Mouse (Mus musculus) hindbrain, embryonic 11.5 days (tissue): ENCODE data around the gene Ldb1. TPM values are rescaled to one million over a fixed set of nuclear protein-coding genes. Genes with fewer than 3 reads are reported as not detected.
A peak's percentile ranks its signal among the peaks of the same experiment; 100 is the strongest.

Source experiments
- ATAC-seq: fragments of 200-750 bp; cut with Nextera tagmentation; 2 replicates; pipeline ENCODE4 v1.8.0; 2017; ENCODE audit warnings: mild to moderate bottlenecking, moderate TSS enrichment, moderate library complexity; ENCODE audit not compliant: low FRiP score
- DNase-seq: peaks from one replicate; pipeline ENCODE4 v3.0.0-alpha.2; 2015; ENCODE audit warnings: low spot score
- H3K27ac ChIP-seq: fragments of 300-500 bp; sonication (generic); 2 replicates; pipeline ENCODE4 v1.5.1; 2014; ENCODE audit warnings: mild to moderate bottlenecking, low read depth, low read length
- H3K27me3 ChIP-seq: fragments of 300-500 bp; sonication (generic); 2 replicates; pipeline ENCODE4 v1.6.1; 2014; ENCODE audit warnings: mild to moderate bottlenecking, low read length, moderate library complexity, mixed read lengths; ENCODE audit not compliant: control insufficient read depth, insufficient read depth
- H3K36me3 ChIP-seq: fragments of 300-500 bp; sonication (generic); 2 replicates; pipeline ENCODE4 v1.6.1; 2014; ENCODE audit warnings: mild to moderate bottlenecking, low read length, moderate library complexity, mixed read lengths; ENCODE audit not compliant: control insufficient read depth, insufficient read depth
- H3K4me1 ChIP-seq: fragments of 300-500 bp; sonication (generic); replicated peaks from 2 replicates; pipeline ENCODE4 v1.6.1; 2014; ENCODE audit warnings: low read length, mixed read lengths; ENCODE audit not compliant: control insufficient read depth, insufficient read depth
- H3K4me2 ChIP-seq: fragments of 300-500 bp; sonication (generic); replicated peaks from 2 replicates; pipeline ENCODE4 v1.6.1; 2014; ENCODE audit warnings: mild to moderate bottlenecking, low read depth, low read length
- H3K4me3 ChIP-seq: fragments of 300-500 bp; sonication (generic); 2 replicates; pipeline ENCODE4 v1.5.1; 2014; ENCODE audit warnings: low read depth, low read length
- H3K9ac ChIP-seq: fragments of 300-500 bp; sonication (generic); 2 replicates; pipeline ENCODE4 v1.6.1; 2014; ENCODE audit warnings: low read depth, low read length
- H3K9me3 ChIP-seq: fragments of 300-500 bp; sonication (generic); 2 replicates; pipeline ENCODE4 v1.6.1; 2016; ENCODE audit warnings: low read length; ENCODE audit not compliant: control insufficient read depth
- WGBS: fragments of 180-500 bp; shearing (Covaris S2); extraction: QIAGEN DNeasy Blood & Tissue Kit; methylation state at CpG from one replicate; pipeline ENCODE4 v1.1.7; 2014; 5-methylcytosine and 5-hydroxymethylcytosine counted together
- polyA plus RNA-seq: library from polyadenylated mRNA; unstranded; fragments of >200 nt; fragmentation: Nextera tagmentation; extraction: Ambion mirVana; gene quantifications from 2 replicates; pipeline ENCODE4 v1.2.1, GENCODE M21; 2014

Ldb1 gene
- 87.9 and 95.8 TPM in 2 replicates for polyA plus RNA-seq

DNA sequence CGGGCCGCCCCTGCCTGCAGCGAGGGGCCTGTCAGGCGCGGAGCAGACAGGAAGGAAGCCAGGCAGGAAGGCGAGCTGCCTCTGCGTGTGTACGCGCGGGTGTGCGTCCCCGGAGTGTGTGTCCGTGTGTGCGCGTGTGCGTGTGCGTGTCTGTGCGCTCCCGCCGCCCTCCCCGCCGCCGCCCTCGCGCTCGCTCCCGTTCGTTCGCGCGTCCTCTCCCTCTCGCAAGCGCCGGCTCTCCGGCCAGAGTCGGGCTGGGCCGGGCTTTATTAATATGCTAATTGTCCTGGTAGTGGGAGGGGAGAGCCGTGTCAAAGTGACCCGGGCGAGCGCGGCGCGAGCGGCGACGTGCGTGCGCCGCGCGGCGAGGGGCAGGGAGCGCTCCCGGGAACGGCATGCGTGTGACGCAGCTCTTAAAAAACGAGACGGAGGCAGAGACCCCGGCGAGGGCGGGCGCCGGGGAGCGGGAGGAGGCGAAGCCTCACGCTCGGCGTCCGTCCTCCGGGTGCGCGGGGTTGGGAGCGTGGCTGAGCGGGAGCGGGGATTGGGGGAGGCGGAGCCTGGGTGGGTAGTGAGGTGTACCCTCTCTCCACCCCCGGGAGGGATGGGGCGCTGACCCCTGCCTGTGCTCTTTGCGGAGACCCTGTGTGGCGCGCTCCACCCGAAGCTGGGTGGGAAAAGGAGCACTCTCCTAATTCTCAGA lies at the start of gene Ldb1:
Gene Ldb1 (minus strand): TSS at position 222 of the 703 bp plus-strand sequence.
- H3K27ac ChIP-seq, result peak within 1 kb of the TSS; percentile 97
- peaks cover 32% of the 10 kb centered on the region for H3K4me1 ChIP-seq
- ATAC-seq (peak; percentile 76), DNase-seq (peak; percentile 88)
- peak within 1 kb of the TSS; percentile 72 for H3K4me3 ChIP-seq
- peak within 1 kb of the TSS; percentile 90 for H3K4me2 ChIP-seq
- 0% methylated on average over 67 of the region's 84 CpGs for WGBS
- no peaks in the 10 kb centered on the region for H3K27me3 ChIP-seq
- no peaks in the 10 kb centered on the region for H3K36me3 ChIP-seq
- no peaks in the 10 kb centered on the region for H3K9me3 ChIP-seq
- H3K9ac ChIP-seq, result peak within 1 kb of the TSS; percentile 92

DNA sequence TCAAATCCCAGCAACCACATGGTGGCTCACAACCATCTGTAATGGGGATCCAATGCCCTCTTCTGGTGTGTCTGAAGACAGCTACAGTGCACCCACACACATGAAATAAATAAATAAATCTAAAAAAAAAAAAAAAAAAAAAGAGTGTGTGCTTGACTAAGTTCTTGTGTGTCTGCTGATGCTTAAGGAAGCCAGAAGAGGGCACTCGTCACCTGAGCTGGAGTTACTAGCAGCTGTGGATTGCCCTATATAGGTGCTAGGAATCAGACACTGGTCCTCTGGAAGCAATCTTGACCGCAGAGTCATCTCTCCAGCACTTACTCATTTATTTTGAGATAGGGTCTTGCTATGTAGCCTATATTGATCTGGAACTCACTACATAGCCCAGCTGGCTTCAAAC lies 49.1 kb upstream of the Ldb1 start:
- WGBS, result 95% methylated on average over 2 of the region's 2 CpGs
- no peak overlapping the region for H3K4me3 ChIP-seq

DNA sequence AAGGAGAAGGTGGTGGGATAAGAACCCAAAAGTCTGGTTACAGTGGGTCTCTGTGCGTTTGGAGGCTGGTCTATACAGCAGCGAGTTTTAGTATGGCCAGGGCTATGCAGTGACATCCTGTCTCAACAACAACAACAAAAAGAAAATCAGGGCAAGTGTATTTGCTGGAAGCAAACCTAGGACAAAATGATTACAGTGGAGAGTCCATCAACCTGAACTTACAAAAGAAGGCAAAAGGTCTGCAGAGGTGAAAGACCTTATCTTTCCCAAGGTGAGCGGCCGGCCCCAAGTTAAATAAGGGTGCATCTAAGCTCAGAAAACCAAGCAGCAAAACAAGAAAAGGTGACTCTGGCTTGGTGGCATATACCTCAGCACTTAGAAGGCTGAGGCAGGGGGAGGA lies 46.6 kb upstream of the Ldb1 start:
- no peak for ATAC-seq
- Histone ChIP-seq H3K9ac (no peak overlapping the region), H3K9me3 (no peaks in the 10 kb centered on the region), H3K4me3 (no peak overlapping the region), H3K27me3 (no peaks in the 10 kb centered on the region), H3K27ac (no peak overlapping the region), H3K36me3 (no peaks in the 10 kb centered on the region), H3K4me2 (no peak overlapping the region), H3K4me1 (no peaks in the 10 kb centered on the region)
- 92% methylated on average over 4 of the region's 4 CpGs for WGBS
- no peak for DNase-seq

More for the DNA sequence above, 49.1 kb upstream of the Ldb1 start:
- Histone ChIP-seq H3K27ac (no peak overlapping the region), H3K9ac (no peak overlapping the region), H3K4me2 (no peak overlapping the region), H3K4me1 (no peaks in the 10 kb centered on the region), H3K9me3 (no peaks in the 10 kb centered on the region), H3K27me3 (no peaks in the 10 kb centered on the region), H3K36me3 (no peaks in the 10 kb centered on the region)
- ATAC-seq, result no peak
- DNase-seq, result no peak

DNA sequence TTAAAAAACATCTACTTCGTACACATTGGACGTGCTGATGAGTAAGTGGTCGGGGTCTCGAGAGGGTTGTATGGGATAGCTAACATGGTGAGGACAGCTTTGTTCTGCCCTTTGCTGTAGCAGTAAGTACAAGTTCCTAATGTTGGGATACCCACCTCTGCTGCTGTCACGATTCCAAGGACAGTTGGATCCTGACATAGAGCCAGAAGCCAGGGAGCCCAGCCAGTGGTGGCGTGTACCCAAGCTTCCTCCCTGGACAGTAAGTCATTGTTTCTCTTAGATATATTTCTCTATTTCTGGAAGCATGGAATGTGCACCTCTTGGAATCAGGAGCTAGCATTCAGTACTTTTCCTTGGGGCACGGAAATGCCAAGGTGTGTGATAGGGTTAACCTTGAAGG lies 42.9 kb upstream of the Ldb1 start:
- no peak for ATAC-seq
- H3K27me3 ChIP-seq, result no peaks in the 10 kb centered on the region

DNA sequence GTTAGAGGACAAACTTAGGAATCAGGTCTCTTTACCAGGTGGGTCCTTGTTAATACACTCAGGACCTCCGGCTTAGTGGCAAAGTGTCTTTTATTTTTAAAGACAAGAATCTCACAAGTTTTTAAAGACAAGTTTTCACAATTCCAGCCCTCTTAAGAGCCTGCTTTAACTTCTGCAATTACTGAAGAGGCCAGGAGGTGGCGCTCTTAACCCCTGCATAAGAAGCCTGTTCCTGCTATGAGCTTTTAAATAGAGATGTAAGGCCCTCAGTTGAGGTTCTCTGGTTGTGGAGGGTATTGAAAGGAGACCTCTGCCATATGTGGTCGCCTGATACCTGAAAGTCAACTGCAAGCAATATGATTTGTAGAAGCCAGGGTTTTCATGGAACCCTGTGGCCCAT lies 41.3 kb upstream of the Ldb1 start:
- H3K36me3 ChIP-seq, result peaks cover 7% of the 10 kb centered on the region
- peak; percentile 73 for DNase-seq
- H3K27ac ChIP-seq, result no peak overlapping the region
- H3K27me3 ChIP-seq, result no peaks in the 10 kb centered on the region
- H3K4me1 ChIP-seq, result no peaks in the 10 kb centered on the region
- no peak for ATAC-seq
- no peak overlapping the region for H3K4me3 ChIP-seq
- no peak overlapping the region for H3K9ac ChIP-seq
- no peaks in the 10 kb centered on the region for H3K9me3 ChIP-seq
- 53% methylated on average over 3 of the region's 3 CpGs for WGBS
- H3K4me2 ChIP-seq, result no peak overlapping the region

More for the DNA sequence above, 42.9 kb upstream of the Ldb1 start:
- H3K4me3 ChIP-seq, result no peak overlapping the region
- H3K27ac ChIP-seq, result no peak overlapping the region
- H3K4me1 ChIP-seq, result no peaks in the 10 kb centered on the region
- no peak overlapping the region for H3K9ac ChIP-seq
- no peaks in the 10 kb centered on the region for H3K9me3 ChIP-seq
- WGBS, result 90% methylated on average over 7 of the region's 7 CpGs
- H3K36me3 ChIP-seq, result peaks cover 5% of the 10 kb centered on the region; the same call in 1 of the 2 replicates
- DNase-seq, result no peak
- no peak overlapping the region for H3K4me2 ChIP-seq

DNA sequence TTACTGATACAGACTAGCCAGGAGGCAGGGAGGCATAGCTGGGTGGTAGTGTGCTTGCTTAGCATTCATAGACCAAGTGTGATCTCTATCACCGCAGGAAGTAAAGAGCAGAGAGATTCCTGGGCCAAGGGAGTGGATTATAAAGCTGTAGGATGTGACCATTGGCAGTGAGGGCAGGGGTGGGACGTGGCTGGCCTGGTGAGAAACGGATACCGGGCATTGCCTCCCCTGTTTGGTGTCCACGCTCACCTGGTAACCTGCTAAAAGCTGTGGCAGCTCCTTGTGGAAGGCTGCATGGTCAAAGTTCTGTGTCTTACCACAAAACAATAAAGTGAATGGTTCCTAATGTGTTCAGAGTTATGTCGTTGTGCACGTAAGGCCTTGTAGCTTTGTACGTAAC lies 40.2 kb upstream of the Ldb1 start:
- no peak for DNase-seq
- Histone ChIP-seq H3K27me3 (no peaks in the 10 kb centered on the region), H3K4me1 (no peaks in the 10 kb centered on the region), H3K36me3 (peaks cover 15% of the 10 kb centered on the region), H3K4me2 (no peak overlapping the region), H3K27ac (no peak overlapping the region), H3K9me3 (no peaks in the 10 kb centered on the region), H3K4me3 (no peak overlapping the region), H3K9ac (no peak overlapping the region)
- ATAC-seq, result no peak
- WGBS, result 96% methylated on average over 8 of the region's 8 CpGs

DNA sequence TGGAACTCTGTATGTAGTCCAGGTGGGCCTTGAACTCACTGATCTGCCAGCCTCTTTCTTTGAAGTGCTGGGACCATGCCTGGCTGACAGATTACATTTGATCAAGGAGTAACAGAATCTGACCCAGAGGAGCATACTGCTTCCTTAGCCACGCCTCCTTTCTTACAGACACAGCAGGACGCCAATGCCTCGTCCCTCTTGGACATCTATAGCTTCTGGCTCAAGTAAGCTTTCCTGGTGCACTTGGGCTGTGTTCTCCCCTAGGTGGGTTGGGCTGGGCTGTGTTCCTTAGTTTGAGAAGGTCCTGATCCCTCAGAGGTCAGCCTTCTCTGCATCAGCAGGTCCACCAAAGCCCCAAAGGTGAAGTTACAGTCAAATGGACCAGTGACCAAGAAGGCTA lies 33.5 kb upstream of the Ldb1 start:
- Histone ChIP-seq H3K4me3 (no peak overlapping the region), H3K27ac (no peak overlapping the region), H3K4me1 (peaks cover 5% of the 10 kb centered on the region; the same call in 1 of the 2 replicates), H3K9ac (no peak overlapping the region), H3K4me2 (no peak overlapping the region), H3K36me3 (peaks cover 18% of the 10 kb centered on the region), H3K27me3 (no peaks in the 10 kb centered on the region), H3K9me3 (no peaks in the 10 kb centered on the region)
- no peak for ATAC-seq
- 72% methylated on average over 3 of the region's 3 CpGs for WGBS
- DNase-seq, result no peak

DNA sequence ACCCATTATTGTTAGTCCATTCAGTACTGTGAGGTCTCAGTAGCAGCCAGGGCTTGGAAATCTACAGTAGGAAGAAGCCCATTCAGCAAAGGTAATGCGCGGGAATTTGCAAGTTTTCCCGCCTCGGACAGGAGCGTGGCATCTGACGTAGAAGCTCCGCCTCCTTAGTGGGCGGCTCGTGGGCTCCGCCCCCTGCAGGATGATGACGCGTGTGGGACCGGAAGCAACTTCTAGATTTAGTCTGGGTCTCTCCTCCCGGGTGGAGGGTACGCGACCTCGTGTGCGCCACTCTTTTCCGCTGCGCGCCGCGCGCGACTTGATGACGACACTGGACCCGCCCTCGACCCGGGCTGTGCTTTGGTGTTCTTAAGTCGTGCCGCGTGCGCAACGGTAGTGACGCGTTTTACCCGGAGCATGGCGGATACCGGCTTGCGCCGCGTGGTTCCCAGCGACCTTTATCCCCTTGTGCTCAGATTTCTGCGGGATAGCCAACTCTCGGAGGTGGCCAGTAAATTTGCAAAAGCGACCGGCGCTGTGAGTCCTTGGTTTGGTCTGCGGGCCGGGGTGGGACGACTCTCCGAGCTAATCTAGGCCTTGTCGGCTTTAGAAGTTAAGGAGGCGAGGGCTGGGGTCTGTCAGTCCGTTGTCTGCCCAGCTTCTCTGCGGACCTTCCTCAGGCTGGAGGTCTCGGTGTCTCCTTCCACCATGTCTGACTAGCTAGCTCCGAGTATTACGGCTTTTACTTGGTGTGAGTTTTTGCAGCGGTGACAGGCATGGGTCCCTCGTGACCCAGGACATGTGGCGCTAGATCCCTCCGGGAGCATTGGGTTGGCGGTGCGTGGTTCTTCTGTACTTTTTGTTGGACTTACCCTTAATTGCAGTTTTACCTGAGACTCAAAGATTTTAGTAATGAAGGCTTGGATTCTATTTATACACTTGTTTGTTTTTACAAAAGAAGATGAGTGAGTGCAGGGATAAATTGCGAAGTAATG lies 30.9 kb upstream of the Ldb1 start, which contains the start of gene Nolc1:
Gene Nolc1 (plus strand): TSS at position 248 of the 992 bp plus-strand sequence.
- no peaks in the 10 kb centered on the region for H3K27me3 ChIP-seq
- peaks cover 11% of the 10 kb centered on the region; the same call in 1 of the 2 replicates for H3K36me3 ChIP-seq
- peak within 1 kb of the TSS; percentile 90 for H3K4me3 ChIP-seq
- H3K27ac ChIP-seq, result peak within 1 kb of the TSS; percentile 58; the same call in 1 of the 2 replicates
- peaks cover 5% of the 10 kb centered on the region; the same call in 1 of the 2 replicates for H3K4me1 ChIP-seq
- DNase-seq (peak; percentile 99), ATAC-seq (peak; percentile 97)
- peak within 1 kb of the TSS; percentile 66 for H3K4me2 ChIP-seq
- no peaks in the 10 kb centered on the region for H3K9me3 ChIP-seq
- peak within 1 kb of the TSS; percentile 79 for H3K9ac ChIP-seq
- WGBS, result under 1% methylated on average over 66 of the region's 66 CpGs
